Mouse (Mus musculus) liver, embryonic 16.5 days (tissue): ENCODE data around the gene Sars2. TPM values are rescaled to one million over a fixed set of nuclear protein-coding genes. Genes with fewer than 3 reads are reported as not detected.
A peak's percentile ranks its signal among the peaks of the same experiment; 100 is the strongest.

ENCODE experiments used
- ATAC-seq: fragments of 200-750 bp; cut with Nextera tagmentation; 2 replicates; pipeline ENCODE4 v1.8.0; 2017; ENCODE audit warnings: low read depth, mild to moderate bottlenecking, moderate number of reproducible peaks, moderate library complexity
- H3K27ac ChIP-seq: fragments of 300-500 bp; sonication (generic); 2 replicates; pipeline ENCODE4 v1.5.1; 2014; ENCODE audit warnings: mild to moderate bottlenecking, low read length
- H3K27me3 ChIP-seq: fragments of 300-500 bp; sonication (generic); 2 replicates; pipeline ENCODE4 v1.6.1; 2014; ENCODE audit warnings: low read depth, low read length, mixed read lengths; ENCODE audit not compliant: control insufficient read depth, insufficient read depth
- H3K36me3 ChIP-seq: fragments of 300-500 bp; sonication (generic); 2 replicates; pipeline ENCODE4 v1.6.1; 2014; ENCODE audit warnings: mild to moderate bottlenecking; ENCODE audit not compliant: control insufficient read depth, insufficient read depth
- H3K4me1 ChIP-seq: fragments of 300-500 bp; sonication (generic); 2 replicates; pipeline ENCODE4 v1.6.1; 2014; ENCODE audit warnings: low read depth, low read length, mixed read lengths; ENCODE audit not compliant: control insufficient read depth
- H3K4me2 ChIP-seq: fragments of 300-500 bp; sonication (generic); 2 replicates; pipeline ENCODE4 v1.6.1; 2014; ENCODE audit warnings: low read depth, low read length, mixed read lengths
- H3K4me3 ChIP-seq: fragments of 300-500 bp; sonication (generic); 2 replicates; pipeline ENCODE4 v1.5.1; 2014; ENCODE audit warnings: low read depth, mild to moderate bottlenecking, low read length
- H3K9ac ChIP-seq: fragments of 300-500 bp; sonication (generic); 2 replicates; pipeline ENCODE4 v1.6.1; 2014; ENCODE audit warnings: low read depth, low read length
- H3K9me3 ChIP-seq: fragments of 300-500 bp; sonication (generic); replicated peaks from 2 replicates; pipeline ENCODE4 v1.6.1; 2016; ENCODE audit warnings: low read length; ENCODE audit not compliant: control insufficient read depth
- WGBS: fragments of 180-500 bp; shearing (Covaris S2); extraction: QIAGEN DNeasy Blood & Tissue Kit; methylation state at CpG from one replicate; pipeline ENCODE4 v1.1.7; 2014; ENCODE audit not compliant: insufficient replicate concordance; 5-methylcytosine and 5-hydroxymethylcytosine counted together
- polyA plus RNA-seq: library from polyadenylated mRNA; unstranded; fragments of >200 nt; fragmentation: Nextera tagmentation; extraction: Ambion mirVana; gene quantifications from 2 replicates; pipeline ENCODE4 v1.2.1, GENCODE M21; 2015

Sars2 gene
- polyA plus RNA-seq, 1 experiment from 2014 or later, result 10.5 TPM

DNA sequence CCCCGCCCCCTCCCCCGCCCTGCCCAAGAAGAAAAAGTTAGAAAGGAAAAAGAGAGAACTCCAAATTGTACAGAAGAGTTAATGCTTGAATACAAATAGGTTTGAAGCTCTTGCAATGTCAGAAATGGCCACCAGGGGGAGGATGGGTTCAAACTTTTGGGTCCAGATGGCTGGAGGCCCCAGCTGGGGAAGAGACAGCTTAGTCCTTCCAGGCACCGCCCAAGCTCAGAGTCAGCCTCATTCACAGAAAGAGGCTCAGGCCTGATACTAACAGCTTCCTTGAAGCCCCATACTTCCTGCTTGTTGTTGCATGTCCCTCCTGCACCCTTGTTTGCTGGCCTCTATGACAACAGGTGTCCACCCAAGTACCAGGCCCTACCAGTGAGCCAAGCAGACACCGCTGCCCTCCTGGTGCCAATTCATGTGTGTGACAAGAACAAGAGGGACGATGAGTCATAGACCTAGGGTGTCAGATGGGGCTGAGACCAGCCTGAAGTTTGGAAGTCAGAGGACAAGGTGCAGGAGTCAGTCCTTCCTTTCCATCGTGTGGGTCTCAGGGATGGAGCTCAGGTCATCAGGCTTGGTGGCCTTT lies 38.4 kb downstream of the Sars2 start:
- no peak overlapping the region for H3K9ac ChIP-seq
- H3K4me1 ChIP-seq, result peaks cover 9% of the 10 kb centered on the region
- H3K36me3 ChIP-seq, result no peaks in the 10 kb centered on the region
- no peaks in the 10 kb centered on the region for H3K9me3 ChIP-seq
- no peak overlapping the region for H3K4me2 ChIP-seq
- no peaks in the 10 kb centered on the region for H3K27me3 ChIP-seq
- H3K4me3 ChIP-seq, result no peak overlapping the region
- 41% methylated on average over 6 of the region's 6 CpGs for WGBS
- peak overlapping the region; percentile 59 for H3K27ac ChIP-seq
- peak; percentile 60 for ATAC-seq

DNA sequence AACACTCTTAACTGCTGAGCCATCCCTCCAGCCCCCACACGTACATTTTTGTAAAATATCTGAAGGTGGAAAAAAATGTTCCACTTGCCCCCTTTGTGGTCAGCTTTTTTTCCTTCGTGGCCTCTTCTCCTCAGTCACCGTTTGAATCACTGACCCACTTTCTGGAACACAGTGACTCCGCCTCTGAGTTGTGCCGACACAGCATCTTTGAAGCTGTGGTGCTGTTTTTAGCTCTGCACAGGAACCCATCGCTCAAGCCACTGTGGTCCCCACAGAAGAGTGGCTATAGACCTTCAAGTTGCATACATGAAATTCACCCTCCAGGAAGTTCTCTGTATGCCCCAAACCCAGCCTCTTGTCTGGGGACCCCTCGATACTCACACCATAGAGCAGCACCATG lies 39.1 kb downstream of the Sars2 start:
- Histone ChIP-seq H3K4me2 (no peak overlapping the region), H3K27ac (no peak overlapping the region), H3K27me3 (no peaks in the 10 kb centered on the region), H3K9me3 (no peaks in the 10 kb centered on the region), H3K4me3 (no peak overlapping the region), H3K4me1 (peaks cover 9% of the 10 kb centered on the region), H3K9ac (no peak overlapping the region), H3K36me3 (no peaks in the 10 kb centered on the region)
- no peak for ATAC-seq
- 50% methylated on average over 7 of the region's 7 CpGs for WGBS

DNA sequence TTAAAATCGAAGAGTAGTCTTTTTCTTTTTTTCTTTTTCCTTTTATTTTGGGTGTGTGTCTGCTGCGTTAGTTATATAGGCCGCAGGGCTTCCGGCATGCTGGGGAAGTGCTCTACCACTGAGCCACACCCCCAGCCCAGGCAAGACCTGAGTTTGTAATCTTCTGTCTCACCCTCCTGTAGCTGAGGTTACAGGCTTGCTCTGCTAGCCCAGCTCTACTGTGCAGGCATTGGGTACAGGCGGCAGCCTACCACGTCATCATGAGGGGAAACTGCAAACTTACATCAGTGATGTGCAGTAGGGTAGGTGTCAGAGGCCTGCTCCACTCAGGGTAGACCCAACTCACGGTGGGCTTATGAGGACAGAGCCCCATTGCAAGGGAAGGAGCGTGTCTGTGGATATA lies 39.5 kb downstream of the Sars2 start:
- WGBS, result 61% methylated on average over 8 of the region's 8 CpGs
- Histone ChIP-seq H3K27ac (peak overlapping the region; percentile 19; the same call in 1 of the 2 replicates), H3K4me1 (peaks cover 9% of the 10 kb centered on the region), H3K36me3 (no peaks in the 10 kb centered on the region), H3K27me3 (no peaks in the 10 kb centered on the region), H3K9me3 (no peaks in the 10 kb centered on the region), H3K4me2 (no peak overlapping the region), H3K4me3 (no peak overlapping the region), H3K9ac (no peak overlapping the region)
- ATAC-seq, result no peak

DNA sequence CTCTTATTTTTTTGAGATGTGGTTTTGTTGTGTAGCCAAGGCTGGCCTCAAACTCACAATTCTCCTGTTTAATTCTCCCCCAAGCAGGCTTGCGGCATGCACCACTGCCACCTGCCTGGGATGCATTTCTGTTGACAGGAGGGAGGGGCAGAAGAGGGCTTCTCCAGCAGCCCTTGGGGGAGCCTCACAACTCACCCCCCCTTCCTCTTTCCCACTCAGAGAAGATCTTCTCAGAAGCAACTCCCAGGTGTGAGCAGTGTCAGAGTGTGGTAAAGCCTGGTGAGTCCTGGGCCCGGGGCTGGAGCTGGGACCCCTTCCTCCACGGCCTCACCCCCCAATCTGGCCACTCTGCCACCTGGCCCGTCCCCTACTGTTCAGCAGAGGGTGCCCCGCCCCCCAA lies 43.4 kb downstream of the Sars2 start:
- Histone ChIP-seq H3K36me3 (no peaks in the 10 kb centered on the region), H3K27me3 (no peaks in the 10 kb centered on the region), H3K4me1 (peaks cover 8% of the 10 kb centered on the region), H3K4me3 (no peak overlapping the region), H3K27ac (no peak overlapping the region), H3K4me2 (no peak overlapping the region), H3K9me3 (no peaks in the 10 kb centered on the region), H3K9ac (no peak overlapping the region)
- ATAC-seq, result no peak
- WGBS, result 62% methylated on average over 5 of the region's 5 CpGs

GRCm38 (mm10) chr7:28787884-28788283 lies 46.1 kb downstream of the Sars2 start:
- no peaks in the 10 kb centered on the region for H3K27me3 ChIP-seq
- no peak overlapping the region for H3K9ac ChIP-seq
- 77% methylated on average over 9 of the region's 9 CpGs for WGBS
- H3K4me2 ChIP-seq, result no peak overlapping the region
- no peak for ATAC-seq
- no peaks in the 10 kb centered on the region for H3K9me3 ChIP-seq
- no peak overlapping the region for H3K4me3 ChIP-seq
- no peak overlapping the region for H3K27ac ChIP-seq
- H3K4me1 ChIP-seq, result no peaks in the 10 kb centered on the region
- no peaks in the 10 kb centered on the region for H3K36me3 ChIP-seq

- Histone ChIP-seq H3K27me3 (no peaks in the 10 kb centered on the region), H3K9me3 (no peaks in the 10 kb centered on the region), H3K36me3 (no peaks in the 10 kb centered on the region), H3K4me2 (peak within 1 kb of the TSS; percentile 14; the same call in 1 of the 2 replicates), H3K4me3 (peak within 1 kb of the TSS; percentile 22), H3K27ac (no peak within 1 kb of the TSS), H3K4me1 (no peaks in the 10 kb centered on the region), H3K9ac (peak within 1 kb of the TSS; percentile 21; the same call in 1 of the 2 replicates)
- 41% methylated on average over 5 of the region's 5 CpGs for WGBS
- ATAC-seq, result no peak
These were observed 46.8 kb downstream of the Sars2 start, which contains the start of gene Rinl for GRCm38 (mm10) chr7:28788307-28789195. Rinl (plus strand) TSS chr7:28788969.

- Histone ChIP-seq H3K27ac (no peak overlapping the region), H3K4me1 (no peaks in the 10 kb centered on the region), H3K9me3 (no peaks in the 10 kb centered on the region), H3K27me3 (no peaks in the 10 kb centered on the region), H3K36me3 (no peaks in the 10 kb centered on the region), H3K4me3 (peak overlapping the region; percentile 22), H3K9ac (peak overlapping the region; percentile 21; the same call in 1 of the 2 replicates), H3K4me2 (peak overlapping the region; percentile 14; the same call in 1 of the 2 replicates)
- 81% methylated on average over 3 of the region's 3 CpGs for whole genome bisulfite sequencing
- no peak for ATAC-seq
These were observed 47.4 kb downstream of the Sars2 start for GRCm38 (mm10) chr7:28789235-28789634.

- H3K4me3 ChIP-seq, result no peak overlapping the region
- no peaks in the 10 kb centered on the region for H3K36me3 ChIP-seq
- no peaks in the 10 kb centered on the region for H3K4me1 ChIP-seq
- no peak overlapping the region for H3K9ac ChIP-seq
- peak; percentile 35; the same call in 1 of the 2 replicates for ATAC-seq
- no peak overlapping the region for H3K27ac ChIP-seq
- WGBS, result 45% methylated on average over 8 of the region's 8 CpGs
- H3K9me3 ChIP-seq, result no peaks in the 10 kb centered on the region
- H3K27me3 ChIP-seq, result no peaks in the 10 kb centered on the region
- no peak overlapping the region for H3K4me2 ChIP-seq
These were observed 48.4 kb downstream of the Sars2 start for GRCm38 (mm10) chr7:28790066-28790806.
